Mouse (Mus musculus) megakaryocyte, embryonic 14.5 days (primary cell): ENCODE results near the gene Gm44579. TPM values are rescaled to one million over a fixed set of nuclear protein-coding genes. Genes with fewer than 3 reads are reported as not detected.

Source experiments
- H3K27me3 ChIP-seq: replicated peaks from 2 replicates; pipeline ENCODE3; 2012; ENCODE audit warnings: inconsistent platforms
- H3K36me3 ChIP-seq: replicated peaks from 2 replicates; pipeline ENCODE3; 2012; ENCODE audit warnings: low read length, inconsistent platforms, mixed read lengths
- H3K4me1 ChIP-seq: 2 replicates; pipeline ENCODE4 v1.6.1; 2012; ENCODE audit warnings: inconsistent platforms
- H3K4me3 ChIP-seq: replicated peaks from 2 replicates; pipeline ENCODE3; 2012; ENCODE audit warnings: moderate library complexity, mild to moderate bottlenecking, inconsistent platforms
- H3K9me3 ChIP-seq: 2 replicates; pipeline ENCODE4 v1.6.1; 2012; ENCODE audit warnings: inconsistent platforms
- FLI1 ChIP-seq: IDR thresholded peaks from 2 replicates; pipeline ENCODE4 v1.6.1; 2012; ENCODE audit warnings: low read length, inconsistent platforms, mixed read lengths
- GATA1 ChIP-seq: IDR thresholded peaks from 3 replicates; pipeline ENCODE4 v1.6.1; 2012; ENCODE audit warnings: mixed read lengths, low read length, inconsistent platforms, borderline replicate concordance
- polyA plus RNA-seq: library from polyadenylated mRNA; stranded (reverse); fragments of >175 nt; gene quantifications from 2 replicates; pipeline ENCODE4 v1.2.3, GENCODE M21; 2012; ENCODE audit warnings: low replicate concordance; ENCODE audit not compliant: insufficient read depth

Gm44579 gene
- not detected in 2 replicates for polyA plus RNA-seq

DNA sequence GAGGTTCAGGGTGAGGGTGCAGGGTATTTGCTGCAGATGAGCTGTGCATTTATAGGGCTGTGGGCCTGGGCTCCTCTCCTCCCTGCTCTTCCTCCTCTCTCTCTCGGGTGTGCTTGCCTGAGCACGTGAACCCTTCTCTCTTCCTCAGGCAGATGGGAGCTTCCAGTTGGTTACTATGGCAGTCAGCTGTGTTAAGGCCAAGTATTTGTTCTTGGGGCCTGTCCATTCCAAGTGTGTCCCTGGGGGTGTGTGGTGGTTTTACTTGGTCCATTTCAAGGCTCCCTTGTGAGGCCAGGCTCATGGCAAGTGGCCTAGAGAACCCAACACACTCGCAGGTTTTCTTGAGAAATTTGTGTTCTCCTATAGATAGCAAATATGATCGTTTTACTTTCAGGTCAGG, at the start of gene Gm44579, which contains the start of gene Olfr287:
Gene Gm44579 (minus strand): TSS at position 101 of the 400 bp plus-strand sequence.
Gene Olfr287 (minus strand): TSS at position 180 of the 400 bp plus-strand sequence.
- Histone ChIP-seq H3K4me3 (no peak within 1 kb of the TSS), H3K4me1 (peaks cover 4% of the 10 kb centered on the region), H3K27me3 (peaks cover 30% of the 10 kb centered on the region), H3K9me3 (no peaks in the 10 kb centered on the region), H3K36me3 (no peaks in the 10 kb centered on the region)
- TF ChIP-seq GATA1: no peak
- TF ChIP-seq FLI1: no peak

DNA sequence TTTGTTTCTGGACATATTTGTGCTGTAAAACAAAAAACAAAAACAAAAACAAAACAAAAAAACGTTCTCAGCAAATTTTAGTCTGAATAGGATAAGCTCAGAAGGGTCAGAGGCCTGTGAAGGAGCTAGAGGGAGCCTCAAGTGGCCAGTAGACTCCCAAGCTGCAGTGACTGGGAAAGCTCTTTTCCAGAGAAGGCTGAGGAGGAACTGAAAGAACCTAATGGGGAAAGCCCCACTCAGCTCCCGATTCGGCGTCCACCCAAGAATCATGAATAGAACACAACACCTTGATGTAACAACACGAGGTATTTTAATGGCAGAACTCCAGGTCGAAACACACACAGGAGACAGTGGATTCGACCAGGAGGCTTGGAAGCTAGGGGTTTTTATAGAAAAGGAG, 37.0 kb upstream of the Gm44579 start:
- Histone ChIP-seq H3K4me3 (no peak overlapping the region), H3K4me1 (no peaks in the 10 kb centered on the region), H3K27me3 (peaks cover 7% of the 10 kb centered on the region), H3K9me3 (peaks cover 25% of the 10 kb centered on the region), H3K36me3 (no peaks in the 10 kb centered on the region)
- TF ChIP-seq GATA1: no peak
- TF ChIP-seq FLI1: no peak

DNA sequence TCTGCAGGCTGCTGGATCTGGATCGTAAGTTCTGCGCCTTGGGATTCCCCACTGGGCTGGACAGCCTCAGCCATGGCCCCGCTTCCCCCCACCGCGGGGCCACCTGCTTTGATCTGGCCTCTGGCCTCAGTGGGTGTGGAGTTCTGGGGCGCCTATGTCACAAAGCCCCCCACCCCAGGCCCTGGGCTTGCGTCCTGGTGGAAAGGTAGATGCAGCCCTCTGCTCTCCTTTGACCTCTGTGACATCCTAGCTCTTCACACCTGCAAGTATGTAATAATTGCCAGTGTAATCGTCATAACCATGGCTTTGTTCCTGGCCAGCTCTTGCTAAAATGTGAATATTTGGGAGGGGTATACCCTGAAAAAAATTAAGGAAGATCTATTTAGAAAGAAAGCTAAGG, 36.4 kb upstream of the Gm44579 start, which contains the start of gene H1fnt:
Gene H1fnt (minus strand): TSS at position 101 of the 400 bp plus-strand sequence.
- Histone ChIP-seq H3K36me3 (no peaks in the 10 kb centered on the region), H3K27me3 (peaks cover 7% of the 10 kb centered on the region), H3K9me3 (peaks cover 23% of the 10 kb centered on the region), H3K4me1 (no peaks in the 10 kb centered on the region), H3K4me3 (no peak within 1 kb of the TSS)
- TF ChIP-seq FLI1 (no peak), GATA1 (no peak)

DNA sequence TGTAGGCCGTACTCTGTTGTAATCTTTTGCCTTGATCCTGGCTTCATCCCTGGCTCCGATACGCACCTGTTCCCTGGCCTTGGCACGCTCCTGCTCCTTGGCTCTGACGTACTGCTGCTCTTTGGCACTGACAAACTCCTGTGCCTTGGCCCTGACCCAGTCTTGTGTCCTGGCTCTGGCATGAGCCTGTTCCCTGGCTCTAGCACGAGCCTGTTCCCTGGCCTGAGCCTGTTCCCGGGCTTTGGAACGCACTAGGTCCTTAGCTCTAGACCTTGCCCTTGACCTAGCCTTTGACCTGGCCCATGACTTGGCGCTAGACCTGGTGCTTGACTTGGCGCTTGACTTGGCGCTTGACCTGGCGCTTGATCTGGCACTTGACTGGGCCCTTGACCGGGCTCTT, 35.5 kb upstream of the Gm44579 start:
- no peaks in the 10 kb centered on the region for H3K36me3 ChIP-seq
- H3K9me3 ChIP-seq: peaks cover 23% of the 10 kb centered on the region
- no peak overlapping the region for H3K4me3 ChIP-seq
- no peaks in the 10 kb centered on the region for H3K4me1 ChIP-seq
- TF ChIP-seq FLI1: no peak
- no peak for TF ChIP-seq GATA1
- peaks cover 7% of the 10 kb centered on the region for H3K27me3 ChIP-seq

DNA sequence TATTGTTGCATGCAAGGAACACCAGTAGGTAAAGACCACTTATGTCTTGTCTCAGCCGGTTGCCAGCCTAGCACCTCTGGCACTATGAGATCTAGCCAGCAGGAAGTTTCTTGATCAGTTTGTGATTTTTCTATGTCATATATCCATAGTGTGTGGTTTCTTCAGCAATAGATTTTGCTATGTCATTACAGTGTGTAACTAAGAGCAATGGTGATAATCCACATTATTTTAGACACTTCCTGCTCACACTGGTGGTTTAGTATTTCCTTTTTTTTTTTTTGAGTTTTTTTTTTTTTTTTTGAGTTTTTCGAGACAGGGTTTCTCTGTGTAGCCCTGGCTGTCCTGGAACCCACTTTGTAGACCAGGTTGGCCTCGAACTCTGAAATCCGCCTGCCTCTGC, 14.7 kb upstream of the Gm44579 start:
- Histone ChIP-seq H3K36me3 (no peaks in the 10 kb centered on the region), H3K27me3 (peaks cover 32% of the 10 kb centered on the region), H3K4me3 (no peak overlapping the region), H3K4me1 (peaks cover 15% of the 10 kb centered on the region), H3K9me3 (peaks cover 15% of the 10 kb centered on the region)
- TF ChIP-seq GATA1 (no peak), FLI1 (no peak)

DNA sequence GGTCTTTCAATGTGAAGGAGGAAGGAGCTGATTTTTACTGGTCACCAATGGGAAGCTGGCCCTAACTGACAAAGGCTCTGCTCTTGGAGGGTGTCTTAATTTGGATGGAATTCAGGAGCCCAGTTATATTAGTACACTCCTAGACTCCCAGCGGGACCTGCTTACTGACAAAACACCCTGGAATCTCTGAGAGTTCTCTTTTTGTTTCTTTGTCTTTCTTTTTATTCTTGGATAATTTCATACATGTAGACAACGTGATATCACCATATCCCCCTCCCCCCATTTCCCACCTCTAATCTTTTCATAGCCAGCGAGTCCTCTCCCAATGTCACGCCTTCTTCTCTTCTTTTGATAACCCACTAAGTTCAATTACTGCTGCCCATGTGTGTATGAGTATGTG, 13.6 kb upstream of the Gm44579 start, which contains the start of gene Olfr286:
Gene Olfr286 (minus strand): TSS at position 101 of the 400 bp plus-strand sequence.
- H3K4me3 ChIP-seq: no peak within 1 kb of the TSS
- TF ChIP-seq FLI1 (no peak), GATA1 (no peak)
- peaks cover 32% of the 10 kb centered on the region for H3K27me3 ChIP-seq
- H3K9me3 ChIP-seq: peaks cover 9% of the 10 kb centered on the region
- H3K36me3 ChIP-seq: no peaks in the 10 kb centered on the region
- H3K4me1 ChIP-seq: peaks cover 15% of the 10 kb centered on the region

DNA sequence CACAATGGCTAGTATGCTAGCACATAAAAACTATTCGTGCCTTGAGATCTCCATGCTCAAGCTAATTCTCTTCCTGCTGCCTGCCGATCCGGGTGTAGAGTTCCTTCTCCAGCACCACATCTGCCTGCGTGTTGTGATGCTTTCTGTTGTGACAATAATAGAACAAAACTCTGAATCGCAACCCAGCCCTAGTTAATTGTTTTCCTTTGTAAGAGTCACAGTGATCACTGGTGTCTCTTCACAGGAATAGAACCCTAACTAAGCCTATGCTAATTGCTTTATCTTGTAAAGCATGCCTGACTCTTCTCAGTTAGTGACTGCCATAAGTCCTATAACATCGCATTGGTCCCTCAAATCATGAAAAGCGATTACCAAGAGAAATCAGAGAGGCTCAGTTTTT, 5.3 kb upstream of the Gm44579 start:
- H3K27me3 ChIP-seq: peaks cover 16% of the 10 kb centered on the region
- H3K4me3 ChIP-seq: no peak overlapping the region
- TF ChIP-seq FLI1 (no peak), GATA1 (no peak)
- H3K9me3 ChIP-seq: no peaks in the 10 kb centered on the region
- no peaks in the 10 kb centered on the region for H3K4me1 ChIP-seq
- H3K36me3 ChIP-seq: no peaks in the 10 kb centered on the region

DNA sequence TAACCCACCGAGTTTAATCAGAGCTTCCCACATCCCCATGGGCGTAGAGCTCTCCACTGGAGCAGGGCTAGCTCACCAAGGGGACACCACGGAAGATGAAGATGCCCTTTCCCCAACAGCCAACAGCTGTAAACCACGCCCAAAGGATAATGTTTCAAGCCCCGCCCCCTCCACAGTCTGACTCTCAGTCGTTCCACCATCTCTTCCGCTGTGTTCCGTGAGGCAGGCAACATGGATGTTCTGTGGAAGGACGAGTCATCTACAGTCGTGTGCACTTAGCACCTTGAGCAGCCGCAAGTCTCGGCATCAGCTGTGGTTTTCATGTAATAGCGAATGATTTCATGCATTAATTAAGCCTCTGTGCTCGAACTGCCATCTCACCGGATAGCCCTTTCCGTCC, 4.8 kb upstream of the Gm44579 start:
- H3K4me3 ChIP-seq: peak overlapping the region; percentile 5
- H3K36me3 ChIP-seq: no peaks in the 10 kb centered on the region
- H3K4me1 ChIP-seq: no peaks in the 10 kb centered on the region
- TF ChIP-seq GATA1 (no peak), FLI1 (no peak)
- H3K27me3 ChIP-seq: peaks cover 19% of the 10 kb centered on the region
- H3K9me3 ChIP-seq: no peaks in the 10 kb centered on the region

DNA sequence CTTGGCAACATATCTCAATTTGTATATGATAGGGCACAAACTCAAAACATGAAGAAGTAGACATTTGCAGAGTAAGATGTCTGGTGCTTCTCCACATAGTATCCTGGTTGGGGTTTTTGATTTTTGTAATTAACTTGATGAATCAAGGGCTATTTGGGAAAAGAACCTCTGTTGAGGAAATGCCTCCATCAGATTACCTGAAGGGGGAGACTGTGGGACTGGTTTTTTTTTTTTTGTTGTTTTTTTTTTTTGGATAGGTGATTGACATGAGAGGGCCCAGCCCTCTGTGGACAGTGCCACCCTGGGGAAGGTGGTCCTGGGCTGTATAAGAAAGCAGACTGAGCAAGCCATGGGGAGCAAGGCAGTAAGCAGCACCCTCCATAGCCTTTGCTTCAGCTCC, 1.6 kb upstream of the Gm44579 start:
- Histone ChIP-seq H3K4me3 (no peak overlapping the region), H3K4me1 (peaks cover 4% of the 10 kb centered on the region), H3K36me3 (no peaks in the 10 kb centered on the region), H3K9me3 (no peaks in the 10 kb centered on the region), H3K27me3 (peaks cover 30% of the 10 kb centered on the region)
- TF ChIP-seq FLI1 (no peak), GATA1 (no peak)

DNA sequence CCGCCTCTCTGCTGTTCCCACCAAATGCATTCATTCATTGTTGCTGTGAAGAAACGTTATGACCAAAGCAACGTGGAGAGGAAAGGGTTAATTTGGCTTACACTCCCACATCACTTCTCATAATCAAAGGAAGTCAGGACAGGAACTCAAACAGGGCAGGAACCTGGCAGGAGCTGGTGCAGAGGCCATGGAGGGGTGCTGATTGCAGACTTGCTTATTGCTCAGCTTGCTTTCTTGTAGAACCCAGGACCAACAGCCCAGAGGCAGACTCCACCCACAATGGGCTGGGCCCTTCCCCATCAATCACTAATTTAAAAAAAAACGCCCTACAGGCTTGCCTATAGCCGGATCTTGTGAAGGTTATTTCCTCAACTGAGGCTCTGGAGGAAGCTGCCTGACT, 6.6 kb downstream of the Gm44579 start:
- TF ChIP-seq FLI1 (no peak), GATA1 (no peak)
- H3K4me1 ChIP-seq: peaks cover under 1% of the 10 kb centered on the region
- H3K9me3 ChIP-seq: no peaks in the 10 kb centered on the region
- H3K36me3 ChIP-seq: no peaks in the 10 kb centered on the region
- peaks cover 11% of the 10 kb centered on the region for H3K27me3 ChIP-seq
- H3K4me3 ChIP-seq: no peak overlapping the region

DNA sequence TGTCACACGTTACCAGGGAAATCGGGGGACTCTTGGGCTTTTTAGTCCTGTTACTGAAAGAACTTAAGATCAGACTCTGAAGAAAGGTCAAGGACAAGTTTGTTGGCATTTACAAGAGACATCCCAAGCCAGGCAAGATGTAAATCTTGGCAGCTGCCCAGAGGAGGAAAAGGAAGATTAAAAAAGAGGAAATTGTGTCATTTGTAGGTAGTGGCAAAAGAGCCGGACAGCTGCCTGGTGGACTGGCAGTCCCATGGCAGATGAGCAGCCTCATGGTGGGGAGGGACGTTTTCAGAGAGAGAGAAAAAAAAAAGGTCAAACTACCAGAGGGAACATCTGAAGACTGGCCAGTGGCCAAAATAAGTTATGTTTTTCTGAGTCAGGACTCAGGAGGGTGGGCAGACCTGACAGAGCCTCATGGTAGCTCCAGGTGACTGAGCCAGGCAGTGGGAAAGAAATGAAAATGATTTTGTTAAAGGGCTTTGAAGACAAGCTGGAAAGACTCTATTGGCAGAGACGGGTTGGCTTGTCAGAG, 7.4 kb downstream of the Gm44579 start:
- no peaks in the 10 kb centered on the region for H3K36me3 ChIP-seq
- no peaks in the 10 kb centered on the region for H3K9me3 ChIP-seq
- no peak overlapping the region for H3K4me3 ChIP-seq
- H3K27me3 ChIP-seq: peaks cover 8% of the 10 kb centered on the region
- H3K4me1 ChIP-seq: no peaks in the 10 kb centered on the region
- no peak for TF ChIP-seq GATA1
- no peak for TF ChIP-seq FLI1
